Mouse (Mus musculus) myocyte (in vitro differentiated cells): ENCODE data around the gene Tmem175. TPM values are rescaled to one million over a fixed set of nuclear protein-coding genes. Genes with fewer than 3 reads are reported as not detected.

Experiments
- H3K27me3 ChIP-seq: one replicate; pipeline ENCODE4 v1.6.1; 2011; ENCODE audit not compliant: control insufficient read depth, insufficient read depth, insufficient read length
- H3K36me3 ChIP-seq: one replicate; pipeline ENCODE4 v1.6.1; 2011; ENCODE audit not compliant: control insufficient read depth, insufficient read depth
- H3K4me2 ChIP-seq: one replicate; pipeline ENCODE4 v1.6.1; 2011; ENCODE audit warnings: low read depth, control low read depth
- H3K4me3 ChIP-seq: one replicate; pipeline ENCODE4 v1.5.1; 2011; ENCODE audit warnings: mild to moderate bottlenecking, control low read depth, moderate library complexity
- H3K79me2 ChIP-seq: one replicate; pipeline ENCODE4 v1.6.1; 2011; ENCODE audit not compliant: control insufficient read depth, insufficient read depth
- H3ac ChIP-seq: one replicate; pipeline ENCODE4 v1.6.1; 2011; ENCODE audit not compliant: control insufficient read depth, insufficient read length
- CEBPB ChIP-seq: IDR thresholded peaks from 2 replicates; pipeline ENCODE4 v1.6.1; 2011; ENCODE audit warnings: mild to moderate bottlenecking, moderate library complexity; ENCODE audit not compliant: poor library complexity, insufficient read depth, severe bottlenecking
- E2F4 ChIP-seq: IDR thresholded peaks from one replicate; pipeline ENCODE4 v1.6.1; 2011; ENCODE audit warnings: mild to moderate bottlenecking, control low read depth, moderate library complexity; ENCODE audit not compliant: insufficient read depth
- MAX ChIP-seq: IDR thresholded peaks from one replicate; pipeline ENCODE4 v1.6.1; 2011; ENCODE audit warnings: low read depth, mild to moderate bottlenecking, control low read depth
- MYOD1 ChIP-seq, 3 experiments: IDR thresholded peaks; one replicate each; pipeline ENCODE4 v1.6.1; 2011; ENCODE audit warnings: control low read depth in 2 of 3, low read depth in 2 of 3, mild to moderate bottlenecking in 2 of 3, moderate library complexity in 1 of 3; ENCODE audit not compliant: insufficient read length in 2 of 3, control insufficient read depth in 1 of 3
- MYOG ChIP-seq, 3 experiments: IDR thresholded peaks; one replicate each; pipeline ENCODE4 v1.6.1; 2011; ENCODE audit warnings: control low read depth in 2 of 3, low read depth in 2 of 3, mild to moderate bottlenecking in 2 of 3; ENCODE audit not compliant: insufficient read length in 2 of 3, control insufficient read depth in 1 of 3, insufficient read depth in 1 of 3
- POLR2A ChIP-seq: IDR thresholded peaks from one replicate; pipeline ENCODE4 v1.6.1; 2011; ENCODE audit warnings: low read depth, mild to moderate bottlenecking, control low read depth, moderate library complexity; ENCODE audit not compliant: insufficient read length
- POLR2AphosphoS2 ChIP-seq: IDR thresholded peaks from one replicate; pipeline ENCODE4 v1.6.1; 2011; ENCODE audit warnings: low read depth, control low read depth; ENCODE audit not compliant: insufficient read length
- REST ChIP-seq: IDR thresholded peaks from one replicate; pipeline ENCODE4 v1.6.1; 2011; ENCODE audit warnings: mild to moderate bottlenecking, control low read depth, moderate library complexity; ENCODE audit not compliant: insufficient read depth, insufficient read length
- SRF ChIP-seq: IDR thresholded peaks from one replicate; pipeline ENCODE4 v1.6.1; 2011; ENCODE audit warnings: low read depth; ENCODE audit not compliant: control insufficient read depth, insufficient read length
- TCF12 ChIP-seq: IDR thresholded peaks from one replicate; pipeline ENCODE4 v1.6.1; 2011; ENCODE audit warnings: mild to moderate bottlenecking, control low read depth; ENCODE audit not compliant: poor library complexity, insufficient read depth, severe bottlenecking
- TCF3 ChIP-seq: IDR thresholded peaks from one replicate; pipeline ENCODE4 v1.6.1; 2011; ENCODE audit warnings: low read depth, control low read depth; ENCODE audit not compliant: insufficient read length
- USF1 ChIP-seq: IDR thresholded peaks from one replicate; pipeline ENCODE4 v1.6.1; 2011; ENCODE audit warnings: low read depth, mild to moderate bottlenecking, control low read depth, moderate library complexity
- polyA plus RNA-seq: library from polyadenylated mRNA; unstranded; fragments of >200 nt; fragmentation: generic; extraction: Trizol; gene quantifications from one replicate; pipeline ENCODE4 v1.2.1, GENCODE M21; 2012; ENCODE audit warnings: missing spikeins

Gene Tmem175
- polyA plus RNA-seq, 1 experiment, result 15.1 TPM

- Histone ChIP-seq H3ac (no peak overlapping the region), H3K79me2 (no peaks in the 10 kb centered on the region), H3K36me3 (peaks cover 7% of the 10 kb centered on the region), H3K27me3 (no peaks in the 10 kb centered on the region), H3K4me3 (no peak overlapping the region), H3K4me2 (no peak overlapping the region)
- TF ChIP-seq POLR2A (no peak), MYOG (IDR thresholded peaks at IDR 0.05; ENCODE audit: control insufficient read depth in 1 of 3, insufficient read depth in 1 of 3, insufficient read length in 2 of 3, low read depth in 2 of 3) (no peak), USF1 (no peak), MYOD1 (IDR thresholded peaks at IDR 0.05; ENCODE audit: control insufficient read depth in 1 of 3, insufficient read length in 2 of 3, low read depth in 2 of 3) (no peak), TCF3 (no peak), REST (no peak), MAX (no peak), TCF12 (no peak), POLR2AphosphoS2 (no peak), CEBPB (no peak), SRF (no peak), E2F4 (no peak)
Observed at GRCm38 (mm10) chr5:108636172-108636571, 6.6 kb downstream of the Tmem175 start.

GRCm38 (mm10) chr5:108643674-108644073, 14.1 kb downstream of the Tmem175 start:
- Histone ChIP-seq H3K79me2 (no peaks in the 10 kb centered on the region), H3K4me3 (no peak overlapping the region), H3ac (no peak overlapping the region), H3K4me2 (no peak overlapping the region), H3K27me3 (no peaks in the 10 kb centered on the region), H3K36me3 (peaks cover 10% of the 10 kb centered on the region)
- TF ChIP-seq TCF12 (no peak), USF1 (no peak), MYOD1 (IDR thresholded peaks at IDR 0.05; ENCODE audit: control insufficient read depth in 1 of 3, insufficient read length in 2 of 3, low read depth in 2 of 3) (no peak), POLR2A (no peak), POLR2AphosphoS2 (no peak)

DNA sequence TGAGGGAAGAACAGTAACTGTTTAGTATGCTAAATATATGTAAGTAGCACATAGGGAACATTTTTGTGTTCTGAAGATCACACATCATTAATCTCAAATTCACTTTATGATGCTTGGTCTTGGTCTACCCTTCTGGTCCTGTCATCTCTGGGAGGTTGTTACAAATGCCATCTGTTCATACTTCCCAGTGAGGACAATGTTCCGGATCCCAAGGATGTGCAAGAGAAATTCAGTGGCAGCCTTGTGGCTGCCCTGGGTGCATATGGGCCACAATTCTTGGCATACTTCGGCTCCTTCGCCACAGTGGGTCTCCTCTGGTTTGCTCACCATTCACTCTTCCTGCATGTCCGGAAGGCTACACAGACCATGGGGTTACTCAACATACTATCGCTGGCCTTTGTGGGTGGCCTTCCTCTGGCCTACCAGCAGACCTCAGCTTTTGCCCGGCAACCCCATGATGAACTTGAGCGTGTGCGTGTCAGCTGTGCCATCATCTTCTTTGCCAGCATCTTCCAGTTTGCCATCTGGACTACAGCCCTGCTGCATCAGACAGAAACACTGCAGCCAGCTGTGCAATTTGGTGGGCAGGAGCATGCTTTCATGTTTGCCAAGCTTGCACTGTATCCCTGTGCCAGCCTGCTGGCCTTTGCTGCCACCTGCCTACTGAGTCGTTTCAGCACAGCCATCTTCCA, 16.2 kb downstream of the Tmem175 start:
- H3K4me3 ChIP-seq, result no peak overlapping the region
- H3K79me2 ChIP-seq, result no peaks in the 10 kb centered on the region
- H3K36me3 ChIP-seq, result peaks cover 3% of the 10 kb centered on the region
- no peak overlapping the region for H3K4me2 ChIP-seq
- no peaks in the 10 kb centered on the region for H3K27me3 ChIP-seq
- no peak overlapping the region for H3ac ChIP-seq
- no peak for TF ChIP-seq POLR2A
- no peak for TF ChIP-seq MAX
- TF ChIP-seq TCF12, result no peak
- TF ChIP-seq CEBPB, result no peak
- TF ChIP-seq MYOD1 (IDR thresholded peaks at IDR 0.05; ENCODE audit: control insufficient read depth in 1 of 3, insufficient read length in 2 of 3, low read depth in 2 of 3), result no peak
- TF ChIP-seq MYOG (IDR thresholded peaks at IDR 0.05; ENCODE audit: control insufficient read depth in 1 of 3, insufficient read depth in 1 of 3, insufficient read length in 2 of 3, low read depth in 2 of 3), result no peak
- no peak for TF ChIP-seq REST
- TF ChIP-seq E2F4, result no peak
- no peak for TF ChIP-seq POLR2AphosphoS2
- no peak for TF ChIP-seq SRF

- TF ChIP-seq TCF12 (no peak), POLR2AphosphoS2 (no peak), POLR2A (no peak), MAX (no peak), REST (no peak), MYOD1 (IDR thresholded peaks at IDR 0.05; ENCODE audit: control insufficient read depth in 1 of 3, insufficient read length in 2 of 3, low read depth in 2 of 3) (no peak)
- H3ac ChIP-seq, result no peak overlapping the region
- H3K4me3 ChIP-seq, result no peak overlapping the region
- no peaks in the 10 kb centered on the region for H3K27me3 ChIP-seq
- H3K36me3 ChIP-seq, result peaks cover 3% of the 10 kb centered on the region
- no peaks in the 10 kb centered on the region for H3K79me2 ChIP-seq
- H3K4me2 ChIP-seq, result no peak overlapping the region
Observed at GRCm38 (mm10) chr5:108646343-108646660, 16.7 kb downstream of the Tmem175 start.

- TF ChIP-seq POLR2A, result no peak
- no peak for TF ChIP-seq SRF
- TF ChIP-seq MYOD1 (IDR thresholded peaks at IDR 0.05; ENCODE audit: control insufficient read depth in 1 of 3, insufficient read length in 2 of 3, low read depth in 2 of 3), result no peak
- TF ChIP-seq CEBPB, result no peak
- no peak for TF ChIP-seq REST
- TF ChIP-seq MYOG (IDR thresholded peaks at IDR 0.05; ENCODE audit: control insufficient read depth in 1 of 3, insufficient read depth in 1 of 3, insufficient read length in 2 of 3, low read depth in 2 of 3), result no peak
- TF ChIP-seq MAX, result no peak
- no peak for TF ChIP-seq USF1
- no peak for TF ChIP-seq E2F4
- TF ChIP-seq POLR2AphosphoS2, result no peak
- no peak for TF ChIP-seq TCF12
- no peak overlapping the region for H3K4me3 ChIP-seq
- H3K79me2 ChIP-seq, result no peaks in the 10 kb centered on the region
- no peaks in the 10 kb centered on the region for H3K27me3 ChIP-seq
- H3K4me2 ChIP-seq, result no peak overlapping the region
- peaks cover 3% of the 10 kb centered on the region for H3K36me3 ChIP-seq
- no peak overlapping the region for H3ac ChIP-seq
Observed at GRCm38 (mm10) chr5:108647311-108647710, 17.7 kb downstream of the Tmem175 start.
